Mouse (Mus musculus) lung, postnatal 0 days (tissue): ENCODE data around the gene Grb10. TPM values are rescaled to one million over a fixed set of nuclear protein-coding genes. Genes with fewer than 3 reads are reported as not detected.

Experiments
- ATAC-seq: fragments of 200-750 bp; cut with Nextera tagmentation; 2 replicates; pipeline ENCODE4 v1.8.0; 2017; ENCODE audit warnings: moderate library complexity
- DNase-seq: peaks from one replicate; pipeline ENCODE4 v3.0.0-alpha.2; 2016; ENCODE audit warnings: low spot score
- H3K27ac ChIP-seq: fragments of 300-500 bp; sonication (generic); 2 replicates; pipeline ENCODE4 v1.5.1; 2014; ENCODE audit warnings: antibody characterized with exemption, mild to moderate bottlenecking, low read length, mixed read lengths
- H3K27me3 ChIP-seq: fragments of 300-500 bp; sonication (generic); replicated peaks from 2 replicates; pipeline ENCODE4 v1.6.1; 2014; ENCODE audit warnings: low read length, mixed read lengths; ENCODE audit not compliant: insufficient read depth
- H3K36me3 ChIP-seq: fragments of 300-500 bp; sonication (generic); 2 replicates; pipeline ENCODE4 v1.6.1; 2014; ENCODE audit warnings: low read length, mixed read lengths; ENCODE audit not compliant: insufficient read depth
- H3K4me1 ChIP-seq: fragments of 300-500 bp; sonication (generic); 2 replicates; pipeline ENCODE4 v1.6.1; 2014; ENCODE audit warnings: antibody characterized with exemption, low read depth, low read length, mixed read lengths; ENCODE audit not compliant: insufficient read depth
- H3K4me2 ChIP-seq: fragments of 300-500 bp; sonication (generic); replicated peaks from 2 replicates; pipeline ENCODE4 v1.6.1; 2014; ENCODE audit warnings: low read depth, mild to moderate bottlenecking, low read length, moderate library complexity, mixed read lengths
- H3K4me3 ChIP-seq: fragments of 300-500 bp; sonication (generic); 2 replicates; pipeline ENCODE4 v1.5.1; 2014; ENCODE audit warnings: low read depth, low read length
- H3K9ac ChIP-seq: fragments of 300-500 bp; sonication (generic); replicated peaks from 2 replicates; pipeline ENCODE4 v1.6.1; 2014; ENCODE audit warnings: low read depth, mild to moderate bottlenecking
- H3K9me3 ChIP-seq: fragments of 300-500 bp; sonication (generic); 2 replicates; pipeline ENCODE4 v1.6.1; 2016; ENCODE audit warnings: low read length, mixed read lengths
- CTCF ChIP-seq: IDR thresholded peaks from 2 replicates; pipeline ENCODE4 v1.5.1; 2016; ENCODE audit warnings: antibody characterized with exemption, mild to moderate bottlenecking
- EP300 ChIP-seq: IDR thresholded peaks from 2 replicates; pipeline ENCODE4 v1.6.1; 2016; ENCODE audit warnings: antibody characterized with exemption, mild to moderate bottlenecking, control low read depth
- WGBS: fragments of 180-500 bp; shearing (Covaris S2); extraction: QIAGEN DNeasy Blood & Tissue Kit; methylation state at CpG from one replicate; pipeline ENCODE4 v1.1.7; 2014; 5-methylcytosine and 5-hydroxymethylcytosine counted together
- polyA plus RNA-seq: library from polyadenylated mRNA; unstranded; fragments of >200 nt; fragmentation: Nextera tagmentation; extraction: Ambion mirVana; gene quantifications from 2 replicates; pipeline ENCODE4 v1.2.1, GENCODE M21; 2015

Grb10 gene
- polyA plus RNA-seq, 1 experiment from 2014 or later, result 86.9 TPM

DNA sequence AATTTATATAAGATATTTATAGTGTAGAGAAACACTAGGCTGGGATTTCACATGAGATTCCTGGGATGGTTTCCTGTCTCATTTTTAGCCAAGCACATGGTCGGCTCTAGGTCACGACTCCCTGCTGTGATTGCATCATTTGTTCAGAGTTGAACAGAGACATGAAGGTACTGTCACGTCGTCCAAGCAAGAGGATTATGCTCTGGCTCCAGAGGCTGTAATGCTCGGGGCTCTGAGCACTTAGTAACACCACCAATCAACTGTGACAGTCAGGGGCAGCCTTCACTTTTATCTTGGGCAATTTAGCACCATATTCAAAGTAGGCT is 75.9 kb downstream of the Grb10 start:
- H3K4me1 ChIP-seq, result peaks cover 20% of the 10 kb centered on the region; the same call in 1 of the 2 replicates
- no peak for TF ChIP-seq EP300
- TF ChIP-seq CTCF, result no peak

DNA sequence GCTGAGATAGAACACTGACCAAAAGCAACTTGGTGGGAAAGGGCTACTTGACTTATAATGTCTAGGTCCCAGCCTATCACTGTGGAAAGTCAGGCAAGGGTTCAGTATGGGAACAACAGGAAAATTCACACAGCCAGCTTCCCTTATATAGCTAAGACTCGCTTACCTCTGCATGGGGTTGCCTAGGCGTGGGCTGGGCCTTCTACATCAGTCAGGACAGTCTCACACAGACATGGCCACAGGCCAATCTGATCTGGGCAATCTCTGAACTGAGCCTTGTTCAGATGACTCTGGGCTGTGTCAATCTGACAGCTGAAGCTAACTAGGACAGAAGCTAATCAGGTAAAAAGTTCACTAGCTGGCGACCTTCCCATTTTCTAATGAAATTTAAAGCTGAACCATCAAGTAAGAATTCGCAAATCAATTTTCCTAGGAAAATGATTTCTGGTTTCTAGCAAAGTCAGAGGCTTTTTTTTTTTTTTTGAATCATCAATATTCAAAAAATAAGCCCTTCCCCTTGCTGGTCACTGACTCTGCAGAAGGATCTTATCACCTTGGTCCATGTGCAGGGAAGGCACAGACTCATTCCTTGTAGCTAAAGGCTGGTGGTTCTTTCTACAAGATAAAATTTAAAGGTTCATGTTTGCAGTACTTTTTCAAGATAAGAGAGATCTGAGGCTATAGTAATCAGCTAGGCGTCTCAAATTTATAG is 76.4 kb downstream of the Grb10 start:
- Histone ChIP-seq H3K4me3 (no peak overlapping the region), H3K9me3 (no peaks in the 10 kb centered on the region), H3K4me1 (peaks cover 22% of the 10 kb centered on the region; the same call in 1 of the 2 replicates), H3K36me3 (no peaks in the 10 kb centered on the region), H3K27ac (peak overlapping the region; percentile 81), H3K4me2 (no peak overlapping the region), H3K27me3 (no peaks in the 10 kb centered on the region), H3K9ac (no peak overlapping the region)
- no peak for DNase-seq
- 61% methylated on average over 5 of the region's 5 CpGs for WGBS
- ATAC-seq, result no peak
- no peak for TF ChIP-seq EP300
- no peak for TF ChIP-seq CTCF

More for the DNA sequence above, 75.9 kb downstream of the Grb10 start:
- 14% methylated on average over 5 of the region's 5 CpGs for WGBS
- Histone ChIP-seq H3K36me3 (no peaks in the 10 kb centered on the region), H3K27me3 (no peaks in the 10 kb centered on the region), H3K9me3 (no peaks in the 10 kb centered on the region), H3K4me3 (no peak overlapping the region), H3K9ac (no peak overlapping the region), H3K4me2 (no peak overlapping the region), H3K27ac (peak overlapping the region; percentile 14; the same call in 1 of the 2 replicates)
- peak; percentile 65 for DNase-seq
- ATAC-seq, result peak; percentile 40

GRCm38 (mm10) chr11:11960858-11961257 is 77.6 kb downstream of the Grb10 start:
- H3K9ac ChIP-seq, result no peak overlapping the region
- no peaks in the 10 kb centered on the region for H3K36me3 ChIP-seq
- ATAC-seq (peak; percentile 80), DNase-seq (peak; percentile 78)
- H3K9me3 ChIP-seq, result no peaks in the 10 kb centered on the region
- H3K4me2 ChIP-seq, result no peak overlapping the region
- peaks cover 17% of the 10 kb centered on the region; the same call in 1 of the 2 replicates for H3K4me1 ChIP-seq
- TF ChIP-seq EP300 (peak; percentile 92), CTCF (no peak)
- H3K27me3 ChIP-seq, result no peaks in the 10 kb centered on the region
- WGBS, result 26% methylated on average over 5 of the region's 5 CpGs
- H3K27ac ChIP-seq, result peak overlapping the region; percentile 81
- no peak overlapping the region for H3K4me3 ChIP-seq

DNA sequence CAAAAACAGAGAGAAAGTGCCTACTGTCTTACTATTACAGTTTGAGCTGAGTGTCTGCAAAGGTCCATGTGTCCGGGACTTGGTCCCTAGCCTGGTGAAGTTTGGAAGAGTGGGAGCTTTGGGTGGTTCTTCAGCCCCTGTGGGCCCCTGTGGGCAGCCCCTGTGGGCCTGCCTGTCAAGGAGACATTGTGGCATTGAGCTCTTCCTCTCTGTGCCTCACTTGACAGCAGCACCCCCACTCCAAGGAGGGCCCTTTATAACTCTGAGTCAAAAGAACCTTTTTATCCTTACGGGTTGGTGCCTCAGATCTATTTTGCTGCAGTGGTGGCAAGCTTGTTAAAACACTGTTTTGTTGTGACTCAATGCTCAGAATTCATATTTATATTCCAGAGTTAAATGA is 78.3 kb downstream of the Grb10 start:
- TF ChIP-seq CTCF (no peak), EP300 (no peak)
- H3K4me1 ChIP-seq, result peaks cover 14% of the 10 kb centered on the region; the same call in 1 of the 2 replicates
- WGBS, result 71% methylated on average over 2 of the region's 2 CpGs

GRCm38 (mm10) chr11:11958479-11958878 is 80.0 kb downstream of the Grb10 start:
- no peak for TF ChIP-seq CTCF
- no peak for TF ChIP-seq EP300
- Histone ChIP-seq H3K27ac (no peak overlapping the region), H3K9me3 (no peaks in the 10 kb centered on the region), H3K4me1 (peaks cover 17% of the 10 kb centered on the region; the same call in 1 of the 2 replicates), H3K27me3 (no peaks in the 10 kb centered on the region), H3K36me3 (0 out of 2 replicates have a peak, but pooled peaks cover 5% of the 10 kb centered on the region), H3K4me3 (no peak overlapping the region), H3K4me2 (no peak overlapping the region), H3K9ac (no peak overlapping the region)
- ATAC-seq (no peak), DNase-seq (no peak)
- WGBS, result 57% methylated on average over 2 of the region's 2 CpGs

More for the DNA sequence above, 78.3 kb downstream of the Grb10 start:
- no peaks in the 10 kb centered on the region for H3K27me3 ChIP-seq
- H3K9me3 ChIP-seq, result no peaks in the 10 kb centered on the region
- H3K36me3 ChIP-seq, result 0 out of 2 replicates have a peak, but pooled peaks cover 5% of the 10 kb centered on the region
- no peak overlapping the region for H3K4me3 ChIP-seq
- peak overlapping the region; percentile 35 for H3K27ac ChIP-seq
- DNase-seq (no peak), ATAC-seq (no peak)
- no peak overlapping the region for H3K9ac ChIP-seq
- no peak overlapping the region for H3K4me2 ChIP-seq

GRCm38 (mm10) chr11:11958061-11958361 is 80.5 kb downstream of the Grb10 start:
- H3K4me3 ChIP-seq, result no peak overlapping the region
- no peaks in the 10 kb centered on the region for H3K9me3 ChIP-seq
- no peak for TF ChIP-seq CTCF
- no peak overlapping the region for H3K4me2 ChIP-seq
- DNase-seq, result no peak
- no peak overlapping the region for H3K9ac ChIP-seq
- H3K36me3 ChIP-seq, result 0 out of 2 replicates have a peak, but pooled peaks cover 5% of the 10 kb centered on the region
- no peaks in the 10 kb centered on the region for H3K27me3 ChIP-seq
- ATAC-seq, result no peak
- no peak overlapping the region for H3K27ac ChIP-seq
- peaks cover 19% of the 10 kb centered on the region; the same call in 1 of the 2 replicates for H3K4me1 ChIP-seq
- 72% methylated on average over 2 of the region's 2 CpGs for WGBS
